Mouse (Mus musculus): ENCODE data around the gene Hoxa3. TPM values are rescaled to one million over a fixed set of nuclear protein-coding genes. Genes with fewer than 3 reads are reported as not detected.

Hoxa3 gene
- polyA plus RNA-seq, 2 experiments from 2014 or later = 0.15 TPM; not detected in 1

- no peak for ATAC-seq
Observed at GRCm38 (mm10) chr6:52231885-52232567, 18.9 kb upstream of the Hoxa3 start.

DNA sequence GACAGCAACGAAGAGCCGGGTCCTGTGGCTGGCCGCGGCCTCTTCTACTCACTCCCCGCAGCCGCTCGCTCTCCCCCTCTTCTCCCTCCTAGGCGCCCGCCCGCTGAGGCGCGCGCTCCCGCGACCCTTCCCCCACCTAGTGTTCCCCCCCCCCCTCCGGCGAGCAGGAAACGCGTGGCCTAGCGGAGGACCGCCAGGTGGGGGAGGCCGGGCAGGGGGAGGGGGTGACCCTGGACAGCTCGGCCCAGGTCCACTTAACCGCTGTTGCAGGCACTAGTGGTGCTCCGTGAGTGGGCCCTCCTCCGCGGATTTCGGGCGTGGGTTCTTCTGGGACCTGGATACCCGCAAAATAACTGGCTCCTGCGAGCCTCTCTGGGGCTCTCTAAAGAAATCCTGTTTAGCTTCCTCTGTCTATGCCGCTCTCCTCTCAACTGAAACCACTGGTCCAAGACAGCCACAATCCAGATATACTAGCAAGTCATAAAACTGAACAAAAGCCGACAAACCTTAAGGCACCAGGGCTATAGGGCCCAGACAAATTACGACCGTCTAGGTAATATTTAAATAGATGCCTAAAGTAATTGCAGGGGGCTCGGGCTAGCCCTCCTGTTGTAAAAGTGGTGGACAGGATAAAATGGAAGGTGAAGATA lies 17.5 kb upstream of the Hoxa3 start, which contains the start of gene Hoxa9:
TSS of gene Hoxa9 (minus strand) at position 574 of the 650 bp plus-strand sequence.
- no peak for ATAC-seq

GRCm38 (mm10) chr6:52229558-52230416 lies 16.7 kb upstream of the Hoxa3 start:
- peak; percentile 31 for ATAC-seq

DNA sequence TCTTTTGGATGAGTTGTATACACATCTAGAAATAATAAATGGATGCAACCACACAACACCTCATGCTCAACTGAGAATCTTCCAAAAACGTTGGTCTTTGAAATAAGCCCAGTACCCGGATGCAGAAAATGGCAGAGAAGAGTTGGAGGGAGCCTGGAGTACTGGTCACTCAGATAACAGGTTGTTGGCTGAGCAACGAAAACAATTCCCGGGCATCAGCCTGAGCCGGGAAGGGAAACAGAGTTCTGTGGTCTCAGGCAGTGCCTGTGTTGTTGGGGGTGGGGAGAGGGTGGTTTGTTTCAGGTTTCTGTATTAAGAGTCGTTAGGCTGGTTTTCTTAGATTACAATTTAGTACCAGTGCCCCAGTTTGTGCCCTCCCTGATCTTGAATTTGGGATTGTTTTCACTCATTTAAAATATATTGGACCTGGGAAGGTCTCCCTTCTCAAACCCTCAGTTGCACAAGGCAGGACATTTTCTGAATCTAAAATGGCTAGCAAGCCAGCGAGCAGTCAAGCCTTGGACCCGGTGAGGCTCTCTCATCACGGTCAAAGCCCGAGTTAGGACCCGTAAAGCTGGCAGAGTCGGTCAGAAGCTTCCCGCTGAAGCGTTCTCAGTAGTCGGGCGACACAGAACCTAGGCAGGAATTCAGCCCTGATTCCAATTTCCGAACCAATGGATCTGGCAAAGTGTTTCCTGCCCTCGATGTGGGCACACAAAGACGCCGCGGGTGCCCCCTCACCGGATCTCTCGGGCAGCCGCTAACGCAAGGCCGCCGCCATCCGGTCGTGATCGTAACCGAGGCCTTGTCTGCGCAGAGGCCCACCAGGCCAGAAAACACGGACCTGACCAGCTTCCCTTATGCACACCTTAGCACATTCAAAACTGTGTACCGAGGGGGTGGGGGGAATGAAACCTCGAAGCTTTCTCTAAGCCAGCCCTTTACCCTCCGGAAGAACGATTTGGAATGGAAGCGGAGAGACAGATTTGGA lies 15.6 kb upstream of the Hoxa3 start:
- ATAC-seq = no peak

DNA sequence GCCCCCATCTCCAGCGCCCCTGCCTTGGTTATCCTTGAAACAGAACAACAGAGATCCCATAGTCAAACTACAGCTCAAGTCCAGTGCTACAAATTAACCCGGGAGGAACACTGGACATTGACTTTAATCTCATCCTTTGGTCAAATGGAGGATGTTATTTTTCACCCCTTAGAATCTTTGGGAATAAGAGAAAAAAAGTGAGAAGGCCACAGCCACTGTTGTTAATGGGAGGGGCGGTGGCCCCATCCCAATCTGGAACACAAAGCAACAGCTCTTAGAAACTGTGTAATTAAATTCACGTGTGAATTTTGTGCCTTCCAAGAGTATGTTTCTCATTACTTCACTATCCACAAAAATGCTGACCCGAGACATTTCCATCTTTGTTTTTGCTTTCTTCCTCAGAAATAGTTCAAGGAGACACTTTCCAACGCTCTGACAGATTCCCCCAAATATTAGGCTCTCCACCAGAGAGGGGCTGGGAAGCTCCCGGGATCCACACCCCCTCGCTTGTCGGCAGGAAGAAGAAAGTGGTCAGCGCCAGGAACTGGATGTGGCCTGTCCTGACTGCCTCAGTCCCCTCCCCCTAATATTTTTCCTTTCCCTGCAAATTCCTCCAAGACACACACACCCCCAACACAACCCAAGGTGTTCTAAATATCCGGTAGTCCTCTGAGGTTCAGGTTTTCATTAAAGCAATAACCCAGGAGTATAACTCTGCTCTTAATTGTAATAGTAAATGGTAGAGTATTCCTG lies 14.5 kb upstream of the Hoxa3 start:
- ATAC-seq = no peak

DNA sequence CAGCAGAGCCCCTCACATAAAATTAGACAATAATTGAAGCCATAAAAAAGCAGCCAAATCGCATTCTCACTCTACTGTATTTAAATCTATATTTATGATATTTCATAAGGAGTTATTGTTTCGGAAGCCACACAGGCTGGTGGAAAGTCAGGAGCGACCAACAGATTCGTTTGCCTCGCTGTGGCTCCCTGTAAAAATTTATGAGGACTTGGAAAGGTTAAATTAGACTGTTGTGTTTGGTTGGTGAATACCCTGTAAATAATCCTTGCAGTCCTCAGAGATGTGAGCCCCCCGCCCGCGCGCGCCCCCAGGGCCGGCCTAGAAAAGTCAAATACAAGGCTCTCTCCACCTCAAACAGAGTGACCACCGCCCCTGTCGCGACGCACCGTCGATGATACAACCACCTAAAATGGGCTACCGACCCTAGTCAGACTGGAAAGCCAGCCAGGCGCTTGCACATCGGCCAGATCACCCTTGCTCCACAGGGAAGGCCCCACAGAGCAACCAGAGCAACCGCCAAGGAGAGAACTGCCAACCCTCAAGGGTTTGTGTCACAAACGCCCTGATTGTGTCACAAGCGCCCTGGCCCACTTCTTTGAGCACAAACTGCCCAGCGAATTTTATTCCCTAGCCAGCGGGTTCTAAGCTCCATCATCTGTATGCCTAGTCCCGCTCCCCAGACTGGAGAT lies 13.6 kb upstream of the Hoxa3 start:
- ATAC-seq = no peak

DNA sequence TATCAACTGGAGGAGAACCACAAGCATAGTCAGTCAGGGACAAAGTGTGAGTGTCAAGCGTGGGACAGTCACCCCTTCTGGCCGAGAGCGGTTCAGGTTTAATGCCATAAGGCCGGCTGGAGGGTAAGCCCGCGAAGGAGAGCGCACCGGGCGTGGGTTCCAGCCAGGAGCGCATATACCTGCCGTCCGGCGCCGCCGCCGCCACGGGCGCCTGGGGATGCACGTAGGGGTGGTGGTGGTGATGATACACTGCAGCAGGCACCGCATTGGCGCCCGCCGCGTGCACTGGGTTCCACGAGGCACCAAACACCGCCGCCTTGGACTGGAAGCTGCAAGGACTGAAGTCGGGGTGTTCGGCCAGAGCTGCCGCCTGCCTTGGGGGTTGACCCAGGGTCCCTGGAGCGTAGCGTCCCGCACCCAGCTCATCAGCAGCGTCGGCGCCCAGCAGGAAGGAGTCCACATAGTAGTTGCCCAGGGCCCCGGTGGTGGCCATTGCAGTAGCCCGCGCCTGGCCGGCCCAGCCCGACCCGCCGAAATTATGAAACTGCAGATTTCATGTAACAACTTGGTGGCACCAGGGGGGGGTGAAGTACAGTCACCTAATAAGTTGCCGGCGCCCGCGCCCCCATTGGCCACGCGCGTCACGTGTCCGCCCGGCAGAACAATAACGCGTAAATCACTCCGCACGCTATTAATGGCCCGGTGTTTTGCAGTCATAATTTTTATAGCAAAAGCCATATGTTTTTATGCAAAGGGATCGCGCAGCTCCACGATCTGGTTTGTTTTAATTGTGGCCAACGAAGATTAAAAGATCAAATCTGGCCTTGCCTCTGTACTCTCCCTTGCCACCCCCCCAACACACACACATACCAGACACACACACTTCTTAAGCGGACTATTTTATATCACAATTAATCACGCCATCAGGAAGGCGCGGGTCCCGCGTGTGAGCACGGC lies 12.8 kb upstream of the Hoxa3 start:
- no peak for ATAC-seq

DNA sequence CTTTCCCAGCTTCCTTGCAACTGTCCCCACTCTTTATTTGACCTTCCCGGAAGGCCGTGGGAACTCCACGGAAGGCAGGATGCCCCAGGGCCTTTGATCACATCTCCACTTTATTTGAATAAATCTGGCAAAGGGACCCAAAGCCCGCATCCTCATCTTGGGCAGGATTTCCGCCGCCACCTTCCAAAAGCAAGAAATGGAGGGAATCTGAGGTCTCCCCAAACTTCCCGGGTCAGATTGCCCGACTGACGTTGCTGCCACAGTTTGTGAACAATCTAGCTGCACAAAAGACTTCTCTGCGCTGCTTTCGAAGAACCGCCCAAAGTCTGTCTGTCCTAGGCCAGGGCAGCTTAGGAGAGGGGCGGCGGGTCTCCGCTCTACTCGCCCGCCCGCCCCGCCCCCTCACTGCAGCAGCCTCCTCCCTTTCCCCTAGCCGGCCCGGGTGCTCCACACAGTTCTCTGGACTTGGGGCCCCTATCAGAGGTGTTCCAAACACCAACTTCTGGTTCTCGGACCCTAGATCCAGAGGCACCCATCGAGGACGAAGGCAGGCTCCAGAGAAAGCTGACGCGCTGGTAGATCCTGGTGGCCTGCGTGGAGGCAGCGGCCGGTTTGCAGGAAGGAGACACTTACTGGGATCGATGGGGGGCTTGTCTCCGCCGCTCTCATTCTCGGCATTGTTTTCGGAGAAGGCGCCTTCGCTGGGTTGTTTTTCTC lies 11.9 kb upstream of the Hoxa3 start:
- ATAC-seq = no peak

- no peak for ATAC-seq
Observed at GRCm38 (mm10) chr6:52223939-52224760, 11.0 kb upstream of the Hoxa3 start.

DNA sequence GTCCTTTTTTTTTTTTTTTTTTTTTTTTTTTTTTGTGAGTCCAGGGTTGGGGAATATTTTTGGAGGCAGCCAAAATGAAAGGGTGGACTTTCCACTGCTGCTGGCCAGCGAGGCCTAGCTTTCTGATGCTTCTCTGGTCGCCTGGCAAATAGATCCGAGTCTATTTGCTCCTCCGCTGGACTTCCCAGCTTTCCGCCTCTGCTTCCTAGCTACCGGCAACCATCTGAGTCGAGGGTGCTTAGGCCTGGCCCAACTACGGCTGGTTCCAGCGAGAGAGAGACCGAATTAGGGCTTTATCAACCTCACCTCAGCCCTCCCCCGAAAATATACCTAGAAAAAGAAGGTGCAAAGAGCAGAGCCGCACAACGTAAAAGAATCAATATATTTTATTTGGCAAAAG lies 9.6 kb upstream of the Hoxa3 start:
- no peak for ATAC-seq

DNA sequence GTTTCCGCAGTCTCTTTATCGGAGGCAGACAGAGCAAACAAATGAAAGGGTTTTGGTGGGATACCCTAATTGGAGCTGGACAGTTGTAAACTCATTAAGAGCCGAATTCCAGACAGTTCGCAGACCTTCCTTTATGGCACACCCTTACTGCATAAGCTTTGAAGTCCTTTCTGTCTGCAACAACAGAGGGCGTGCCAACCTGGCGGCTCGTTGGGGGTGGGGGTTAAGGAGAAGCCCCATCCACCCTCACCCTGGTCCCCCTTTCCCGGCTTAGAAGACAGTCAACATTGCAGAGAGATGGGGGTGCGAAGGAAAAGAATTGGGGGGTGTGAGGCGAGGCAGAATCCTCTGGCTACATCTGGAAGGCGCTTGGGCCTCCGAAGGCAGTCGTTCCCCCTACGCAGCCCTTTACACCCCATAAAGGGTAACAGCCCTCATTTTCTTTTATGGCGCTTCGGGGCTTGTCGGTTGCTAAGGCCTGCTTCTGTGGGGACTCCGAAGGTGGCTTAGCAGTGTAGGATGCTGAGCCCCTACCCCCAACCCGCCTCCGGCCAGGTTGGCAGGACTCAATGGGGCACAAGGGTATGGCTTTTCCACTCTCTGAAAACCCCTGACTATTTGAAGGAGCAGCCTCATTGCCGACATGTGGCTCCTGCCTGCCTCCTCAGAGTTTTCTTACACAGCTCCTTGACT lies 9.0 kb upstream of the Hoxa3 start:
- ATAC-seq = no peak

DNA sequence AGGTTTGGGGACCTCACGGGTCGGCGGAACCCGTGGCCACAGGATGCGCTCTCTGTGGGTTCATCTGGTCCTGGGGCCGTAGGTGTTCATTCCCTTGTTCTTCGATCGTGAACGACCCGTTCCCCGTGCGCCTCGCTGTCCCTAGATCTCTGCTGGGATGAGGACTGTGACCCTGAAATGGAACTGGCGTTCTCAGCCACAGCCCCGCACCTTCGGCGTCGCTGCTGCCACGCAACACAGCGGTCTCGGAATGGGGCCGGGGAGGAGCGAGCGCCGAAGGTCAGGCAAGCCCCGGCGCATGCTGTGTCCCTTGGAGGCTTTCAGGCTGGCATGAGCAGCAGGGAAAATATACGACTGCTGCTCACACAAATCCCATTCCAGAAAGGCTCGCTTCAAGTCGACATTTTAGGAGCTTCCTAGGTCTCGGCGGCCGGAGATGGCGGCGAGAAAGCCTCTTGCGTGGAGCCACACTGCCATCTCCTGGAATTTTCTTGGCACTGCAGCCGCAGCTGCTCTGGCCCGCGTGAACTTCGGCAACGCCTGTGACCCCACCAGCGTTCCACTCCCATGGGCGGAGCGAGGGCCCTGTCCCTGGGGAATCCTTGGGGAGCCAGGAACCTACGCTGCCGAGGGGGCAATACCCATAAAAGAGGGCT lies 8.3 kb upstream of the Hoxa3 start, which contains the start of gene Hoxa7:
TSS of gene Hoxa7 (minus strand) at position 518 of the 656 bp plus-strand sequence.
- peak; percentile 73 for ATAC-seq

- no peak for ATAC-seq
Observed at GRCm38 (mm10) chr6:52220865-52221310, 7.8 kb upstream of the Hoxa3 start.

DNA sequence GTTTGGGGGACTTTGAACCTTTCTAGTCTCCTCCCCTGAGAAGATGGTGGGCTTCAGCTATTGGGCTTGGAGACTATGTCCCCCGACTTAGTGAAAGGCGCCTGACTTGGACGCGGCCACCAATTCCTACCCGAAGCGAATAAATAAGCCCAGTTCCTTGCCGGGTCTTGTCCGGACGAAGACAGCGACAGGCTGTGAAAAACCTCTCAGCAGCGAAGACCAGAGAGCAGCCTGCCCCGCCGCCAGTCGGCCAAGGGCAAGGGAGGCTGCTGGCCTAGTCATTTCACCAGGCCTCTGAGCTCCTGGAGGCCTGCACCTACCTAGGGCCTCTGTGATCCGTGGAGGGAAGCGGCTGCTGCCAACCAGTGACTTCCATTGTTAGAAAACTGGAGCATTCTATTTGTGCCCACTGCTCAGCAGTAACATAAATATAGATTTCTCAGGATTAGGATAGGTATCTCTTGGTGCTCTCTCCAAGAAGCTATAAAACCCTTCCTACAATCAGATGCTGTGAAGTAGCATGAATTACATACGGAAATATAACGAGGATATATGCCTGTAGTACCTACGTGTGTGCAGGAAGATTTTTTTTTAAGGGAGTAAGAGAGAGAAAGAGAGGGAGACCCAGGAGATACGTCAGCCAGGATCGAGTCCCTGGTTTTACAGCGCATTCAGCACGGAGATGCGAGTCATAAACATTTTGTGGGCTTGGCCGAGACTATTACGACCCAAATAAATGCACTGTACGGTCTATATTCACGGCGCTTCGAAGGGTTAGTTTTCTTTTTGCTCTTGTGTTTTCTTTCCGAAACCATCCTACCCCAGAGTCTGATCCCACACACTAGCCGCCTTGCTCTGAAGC lies 7.1 kb upstream of the Hoxa3 start:
- no peak for ATAC-seq

GRCm38 (mm10) chr6:52219234-52219942 lies 6.3 kb upstream of the Hoxa3 start:
- ATAC-seq = no peak
